Mouse (Mus musculus): ENCODE data around the gene Snx30.

Snx30 gene

GRCm38 (mm10) chr4:59873240-59873639 lies 67.6 kb downstream of the Snx30 start:
- no peak for DNase-seq (ENCODE audit: low spot score)

DNA sequence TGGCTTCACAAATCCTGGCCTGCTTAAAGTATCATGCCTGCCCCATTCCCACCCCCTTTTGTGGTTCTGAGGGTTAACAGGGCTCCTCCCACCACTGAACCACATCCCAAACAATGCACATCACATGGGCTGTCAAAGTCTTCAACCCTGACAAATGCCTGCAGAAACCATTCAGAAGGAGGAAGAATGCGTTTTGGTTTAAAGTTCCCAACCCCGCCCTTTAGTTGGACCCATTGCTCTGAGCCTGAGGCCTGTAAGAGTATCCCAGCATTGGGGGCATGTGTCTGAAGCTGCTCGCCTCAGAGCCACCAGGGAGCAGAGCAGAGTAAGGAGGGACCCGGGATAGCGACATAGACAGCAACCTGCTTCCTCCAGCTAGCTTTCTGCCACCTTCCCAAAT lies 68.2 kb downstream of the Snx30 start:
- no peak for DNase-seq (ENCODE audit: low spot score)

- no peak for DNase-seq (ENCODE audit: low spot score)
Observed at GRCm38 (mm10) chr4:59876570-59876969, 70.9 kb downstream of the Snx30 start.

DNA sequence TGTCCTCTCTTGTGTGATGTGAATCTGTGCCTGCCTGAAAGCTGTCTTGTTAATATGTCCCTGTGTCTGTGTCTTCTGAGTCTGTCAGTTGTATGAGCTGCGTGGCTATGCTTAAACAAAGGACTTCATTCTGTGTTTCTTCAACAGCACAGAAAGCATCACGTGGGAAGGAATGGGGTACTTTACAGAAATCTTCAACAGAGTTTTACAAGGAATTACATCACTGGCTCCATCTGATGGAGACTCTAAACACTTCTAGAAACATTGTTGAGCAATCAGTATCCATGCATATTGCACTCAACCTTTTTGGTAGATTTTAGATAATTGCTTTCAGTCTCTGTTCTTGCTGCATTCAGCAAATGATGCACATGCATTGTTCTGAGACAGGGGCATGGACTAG lies 71.4 kb downstream of the Snx30 start:
- no peak for DNase-seq (ENCODE audit: low spot score)

GRCm38 (mm10) chr4:59878595-59878994 lies 73.0 kb downstream of the Snx30 start:
- DNase-seq (ENCODE audit: low spot score): no peak

DNA sequence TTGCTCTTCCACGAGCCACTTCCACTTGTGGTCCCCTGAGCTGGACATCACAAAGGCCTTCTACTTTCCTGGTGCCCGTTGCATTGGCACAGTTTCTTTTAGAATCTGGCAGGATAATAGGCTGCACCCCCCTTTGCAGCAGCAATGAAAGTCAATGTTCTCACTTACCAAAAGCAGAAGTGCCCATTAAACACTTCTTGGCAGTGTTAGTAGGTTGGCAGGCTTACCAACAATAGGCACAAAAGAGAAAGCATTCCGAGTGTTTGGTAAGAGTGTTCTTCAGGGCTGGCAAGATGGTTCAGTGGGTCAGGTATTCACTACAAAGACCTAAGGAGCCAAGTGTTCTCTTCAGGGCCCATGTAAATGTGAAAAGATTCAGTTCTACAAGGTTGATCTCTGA lies 73.8 kb downstream of the Snx30 start:
- DNase-seq (ENCODE audit: low spot score): no peak

GRCm38 (mm10) chr4:59880725-59881124 lies 75.1 kb downstream of the Snx30 start:
- no peak for DNase-seq (ENCODE audit: low spot score)

DNA sequence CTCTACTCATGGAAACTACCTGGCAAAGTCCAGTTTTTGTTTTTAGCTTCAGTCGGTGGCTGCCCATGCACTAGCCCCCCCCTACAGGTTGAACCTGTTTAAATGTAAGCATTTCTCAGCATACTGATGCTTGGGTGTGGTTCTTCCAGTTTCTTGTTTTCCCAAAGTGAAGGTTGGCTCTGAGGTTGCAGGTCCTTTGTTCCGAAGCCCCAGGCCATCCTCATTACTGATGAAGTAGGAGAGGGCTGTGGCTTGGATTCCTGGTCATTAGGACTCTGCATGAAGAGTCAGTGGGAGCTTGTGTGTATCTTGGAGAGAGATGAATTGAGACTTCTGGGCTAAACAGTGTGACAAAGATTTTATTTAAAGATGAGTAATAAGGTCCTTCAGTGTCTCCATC lies 75.6 kb downstream of the Snx30 start:
- no peak for DNase-seq (ENCODE audit: low spot score)

GRCm38 (mm10) chr4:59884136-59884696 lies 78.6 kb downstream of the Snx30 start:
- DNase-seq (ENCODE audit: low spot score): no peak

GRCm38 (mm10) chr4:59886281-59886680 lies 80.6 kb downstream of the Snx30 start:
- DNase-seq (ENCODE audit: low spot score): no peak

DNA sequence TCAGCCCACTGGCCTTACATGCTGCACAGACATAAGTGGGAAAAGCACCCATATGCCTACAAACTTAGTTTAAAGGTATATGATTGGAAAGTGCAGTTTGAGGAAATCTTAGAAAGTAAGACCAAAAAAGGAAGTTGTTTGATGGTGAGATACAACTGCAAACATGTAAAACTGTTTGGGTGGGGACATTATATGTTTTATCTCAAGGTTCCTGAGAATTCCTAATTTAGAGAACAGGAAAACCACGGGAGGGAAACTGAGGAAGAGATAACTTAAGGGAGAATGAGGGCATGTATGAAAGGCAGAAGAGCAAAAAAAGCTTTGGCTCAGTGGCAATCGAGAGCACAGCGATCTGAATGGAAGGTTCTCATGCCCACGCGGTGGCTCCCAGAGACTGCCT lies 81.4 kb downstream of the Snx30 start:
- no peak for DNase-seq (ENCODE audit: low spot score)

GRCm38 (mm10) chr4:59888014-59888413 lies 82.4 kb downstream of the Snx30 start:
- DNase-seq (ENCODE audit: low spot score): no peak

GRCm38 (mm10) chr4:59890086-59890600 lies 84.5 kb downstream of the Snx30 start:
- no peak for DNase-seq (ENCODE audit: low spot score)

- no peak for DNase-seq (ENCODE audit: low spot score)
Observed at GRCm38 (mm10) chr4:59891723-59892416, 86.2 kb downstream of the Snx30 start.

GRCm38 (mm10) chr4:59892731-59893130 lies 87.1 kb downstream of the Snx30 start:
- no peak for DNase-seq (ENCODE audit: low spot score)

GRCm38 (mm10) chr4:59894415-59894814 lies 88.8 kb downstream of the Snx30 start:
- no peak for DNase-seq (ENCODE audit: low spot score)

DNA sequence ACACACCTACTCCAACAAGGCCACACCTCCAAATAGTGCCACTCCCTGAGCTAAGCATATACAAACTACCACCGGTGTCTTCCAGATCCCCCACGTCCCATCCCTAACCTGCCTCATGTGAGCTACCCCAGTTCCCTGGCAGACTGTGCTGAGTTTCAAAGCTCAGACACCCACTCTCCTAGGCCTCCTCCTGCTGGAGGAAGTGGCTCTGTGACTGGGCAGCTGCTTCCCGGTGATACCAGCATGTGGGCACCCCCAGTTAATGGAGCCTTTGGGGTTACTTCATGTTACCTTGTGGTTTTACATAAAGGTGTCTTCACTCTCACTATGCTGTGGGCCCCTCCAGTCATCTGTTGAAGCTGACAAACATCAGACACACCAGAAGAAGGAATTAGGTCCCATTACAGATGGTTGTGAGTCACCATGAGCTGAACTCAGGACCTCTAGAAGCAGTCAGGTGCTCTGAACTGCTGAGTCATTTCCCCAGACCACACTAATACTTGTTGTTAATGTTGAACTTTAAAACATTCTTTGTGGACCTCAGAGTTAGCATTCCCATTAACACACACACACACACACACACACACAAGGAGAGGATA lies 89.4 kb downstream of the Snx30 start:
- DNase-seq (ENCODE audit: low spot score): no peak

DNA sequence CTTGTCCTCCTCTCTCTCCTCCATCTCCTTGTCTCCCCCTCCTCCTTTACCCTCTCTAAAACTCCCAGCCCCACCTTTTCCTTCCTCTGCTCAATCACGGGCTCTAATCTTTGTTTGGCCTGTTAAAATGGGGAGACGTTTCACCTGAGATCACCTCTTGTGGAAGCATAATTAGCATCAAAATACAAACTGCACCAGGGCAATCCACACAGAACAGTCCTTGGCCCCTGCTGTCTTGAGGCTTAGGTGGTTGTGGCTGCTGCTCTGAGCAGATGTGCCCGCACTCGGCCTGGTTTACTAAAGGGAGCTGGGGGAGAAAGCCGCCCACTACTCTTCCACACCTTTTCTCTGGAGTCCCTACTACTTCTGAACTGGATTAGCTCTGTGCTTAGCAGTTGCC lies 90.4 kb downstream of the Snx30 start:
- DNase-seq (ENCODE audit: low spot score): no peak

GRCm38 (mm10) chr4:59897814-59898520 lies 92.3 kb downstream of the Snx30 start:
- no peak for DNase-seq (ENCODE audit: low spot score)

DNA sequence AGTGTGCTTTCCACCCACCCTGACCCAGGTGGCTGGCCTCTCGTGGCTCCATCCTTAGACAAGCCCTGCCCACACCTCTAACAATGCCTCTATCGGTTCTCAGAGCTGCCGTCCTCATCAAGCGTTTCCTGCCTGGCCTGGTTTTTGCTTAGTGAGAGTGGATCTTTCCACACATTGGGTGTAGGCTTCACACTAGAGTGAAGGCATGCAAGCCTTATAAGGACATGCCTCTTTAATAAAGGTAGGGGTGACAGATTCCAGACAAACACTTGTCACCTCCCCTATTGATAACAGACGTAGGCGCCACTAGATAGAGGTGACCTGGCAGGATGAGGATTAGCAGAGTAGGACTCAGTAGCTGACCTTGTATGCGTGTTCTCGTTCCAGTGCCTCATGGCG lies 92.9 kb downstream of the Snx30 start:
- no peak for DNase-seq (ENCODE audit: low spot score)

- DNase-seq (ENCODE audit: low spot score): no peak
Observed at GRCm38 (mm10) chr4:59901810-59902209, 96.2 kb downstream of the Snx30 start.

GRCm38 (mm10) chr4:59902547-59902946 lies 96.9 kb downstream of the Snx30 start:
- no peak for DNase-seq (ENCODE audit: low spot score)

GRCm38 (mm10) chr4:59907092-59907491 lies 101.5 kb downstream of the Snx30 start:
- no peak for DNase-seq (ENCODE audit: low spot score)
